Mouse (Mus musculus) CH12F3 (cell line): ENCODE results near the gene Mysm1.

Experiments
- in situ Hi-C: fragments of 300-500 bp; cut with MboI; formaldehyde crosslinking; loops from 2 replicates; pipeline ENCODE4 v1.14.3; 2020; ENCODE audit warnings: low sequenced_read_pairs

The Mysm1 gene

DNA sequence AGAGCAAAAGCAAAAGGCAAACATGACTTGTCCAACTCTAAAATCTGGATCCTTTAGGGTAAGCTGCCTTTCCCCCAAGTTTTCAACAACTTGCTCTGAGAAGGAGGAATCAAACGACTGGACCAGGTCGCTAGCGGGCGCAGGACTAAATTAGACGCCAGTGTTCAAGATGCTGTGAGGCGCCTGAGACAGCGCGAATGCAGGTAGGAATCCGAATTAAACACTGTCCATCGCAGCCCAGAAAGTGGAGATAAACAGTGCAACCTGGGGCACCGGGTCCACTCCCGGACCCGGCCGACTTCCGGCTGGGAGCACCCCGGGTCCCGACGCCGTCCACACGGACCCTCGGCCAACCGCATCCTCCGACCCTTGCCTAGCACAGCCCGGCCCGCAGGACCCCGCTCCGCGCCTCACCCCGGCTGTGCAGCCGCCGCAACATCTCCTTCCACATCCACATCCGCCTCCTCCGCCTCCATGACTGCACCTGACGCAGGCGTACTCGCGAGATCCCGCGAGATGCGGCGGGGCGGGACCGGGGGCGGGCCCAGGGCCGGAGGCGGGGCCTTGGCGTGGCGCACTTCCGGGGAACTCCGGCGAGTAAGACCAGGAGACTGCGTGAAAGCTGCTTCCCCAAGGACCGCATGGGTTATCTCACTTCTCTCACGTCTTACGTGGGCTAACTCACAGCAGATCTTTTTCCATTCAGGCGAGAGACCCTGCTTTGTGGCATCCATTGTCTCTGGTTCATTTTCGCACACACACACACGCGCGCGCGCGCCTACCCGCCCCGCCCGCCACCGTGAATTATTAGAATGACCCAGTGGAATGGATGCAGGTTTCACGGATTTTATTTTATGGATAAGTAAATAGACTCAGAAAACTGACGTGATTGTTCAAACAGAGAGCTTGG lies at the start of gene Mysm1:
Mysm1 (minus strand) TSS at position 511 of the 910 bp plus-strand sequence.
- in situ Hi-C loops = no loop called here

DNA sequence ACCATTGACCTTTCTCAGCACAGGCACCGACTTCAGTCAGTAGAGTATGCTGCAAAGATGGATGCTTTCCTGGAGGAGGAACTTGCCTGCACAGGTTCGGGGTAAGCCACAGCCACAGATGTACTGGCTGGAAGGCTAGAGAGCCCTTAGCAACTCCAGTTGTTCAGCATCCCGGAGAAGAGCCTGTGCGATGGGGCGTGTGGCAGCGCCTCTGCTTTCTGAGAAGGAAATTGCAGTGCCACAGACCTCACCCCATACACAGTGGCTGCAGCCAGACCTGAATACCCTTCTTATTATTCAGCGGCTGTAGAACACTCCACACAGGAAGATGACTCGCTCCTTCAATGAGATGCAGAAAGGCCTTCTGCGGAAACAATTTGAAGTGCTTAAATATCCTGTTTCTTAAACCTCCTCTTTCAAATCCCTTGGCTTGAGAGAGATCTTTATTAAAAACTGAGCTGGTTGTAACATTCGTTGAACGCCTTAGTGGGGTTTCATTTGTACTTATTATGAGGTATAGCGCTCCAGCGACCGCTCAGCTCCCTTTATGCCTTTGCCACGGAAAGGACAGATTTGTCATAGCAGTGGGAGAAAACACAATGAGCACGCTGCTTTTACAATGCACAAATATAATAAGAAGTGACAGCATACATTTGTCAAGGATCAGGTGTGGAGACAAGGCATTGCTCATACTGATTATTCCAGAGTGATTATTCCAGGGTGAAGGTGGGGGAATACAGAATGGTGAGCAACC lies 47.1 kb upstream of the Mysm1 start:
- in situ Hi-C loops = no loop called here

- in situ Hi-C loops = no loop called here
Measured at GRCm38 (mm10) chr4:95023350-95023953, 44.6 kb upstream of the Mysm1 start.

- in situ Hi-C loops = no loop called here
Measured at GRCm38 (mm10) chr4:95021649-95022637, 43.0 kb upstream of the Mysm1 start.

DNA sequence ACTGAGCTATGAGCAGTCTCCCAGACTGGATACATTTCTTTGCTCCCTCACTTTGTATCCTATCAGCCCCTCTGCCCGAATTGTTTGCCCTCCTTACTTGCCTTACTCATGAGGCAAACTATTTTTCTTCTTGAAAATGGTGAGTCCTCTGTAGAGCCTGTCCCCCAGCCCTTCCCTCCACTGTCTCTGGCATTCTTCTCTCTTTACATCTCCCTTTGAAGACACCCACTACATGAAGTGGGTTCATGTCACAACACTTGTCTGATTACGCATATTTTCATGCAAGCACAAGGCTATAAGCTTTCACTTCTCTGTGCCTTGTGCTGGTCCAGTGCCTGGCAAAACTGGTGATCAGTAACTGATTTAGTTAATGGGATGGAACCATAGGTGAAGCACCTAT lies 41.3 kb upstream of the Mysm1 start:
- in situ Hi-C loops = no loop called here

GRCm38 (mm10) chr4:95018221-95018620 lies 39.3 kb upstream of the Mysm1 start:
- in situ Hi-C loops = no loop called here

- in situ Hi-C loops = no loop called here
Measured at GRCm38 (mm10) chr4:95012706-95013105, 33.8 kb upstream of the Mysm1 start.

- in situ Hi-C loops = no loop called here
Measured at GRCm38 (mm10) chr4:95012256-95012655, 33.4 kb upstream of the Mysm1 start.

- in situ Hi-C loops = loop anchor here (5.0 kb wide), 1 partner anchor 859 kb away; no protein-coding TSS in a partner anchor
Measured at GRCm38 (mm10) chr4:95008175-95009057, 29.5 kb upstream of the Mysm1 start.

DNA sequence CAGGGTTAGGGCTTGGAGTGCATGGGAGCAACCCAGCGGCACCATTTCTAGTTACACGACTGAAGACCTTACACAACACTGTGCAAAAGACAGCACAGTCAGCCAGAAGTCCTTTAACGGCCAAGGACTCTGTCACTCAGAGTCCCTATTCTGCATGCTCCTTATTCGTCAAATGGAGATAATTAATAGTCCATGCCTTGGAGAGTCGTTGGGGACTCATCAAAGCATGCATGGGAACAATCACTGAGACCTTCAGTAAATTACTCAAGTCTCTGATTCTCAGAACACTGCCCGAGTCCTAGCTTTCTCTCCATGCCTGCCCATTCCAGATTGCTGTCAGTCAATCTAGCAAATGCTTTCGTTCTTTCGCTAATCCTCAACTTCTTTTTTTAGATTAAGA lies 28.9 kb upstream of the Mysm1 start:
- in situ Hi-C loops = loop anchor here (5.0 kb wide), 1 partner anchor 860 kb away; no protein-coding TSS in a partner anchor

GRCm38 (mm10) chr4:95005251-95005830 lies 26.4 kb upstream of the Mysm1 start:
- in situ Hi-C loops = loop anchor here (5.0 kb wide), 1 partner anchor 862 kb away; no protein-coding TSS in a partner anchor

DNA sequence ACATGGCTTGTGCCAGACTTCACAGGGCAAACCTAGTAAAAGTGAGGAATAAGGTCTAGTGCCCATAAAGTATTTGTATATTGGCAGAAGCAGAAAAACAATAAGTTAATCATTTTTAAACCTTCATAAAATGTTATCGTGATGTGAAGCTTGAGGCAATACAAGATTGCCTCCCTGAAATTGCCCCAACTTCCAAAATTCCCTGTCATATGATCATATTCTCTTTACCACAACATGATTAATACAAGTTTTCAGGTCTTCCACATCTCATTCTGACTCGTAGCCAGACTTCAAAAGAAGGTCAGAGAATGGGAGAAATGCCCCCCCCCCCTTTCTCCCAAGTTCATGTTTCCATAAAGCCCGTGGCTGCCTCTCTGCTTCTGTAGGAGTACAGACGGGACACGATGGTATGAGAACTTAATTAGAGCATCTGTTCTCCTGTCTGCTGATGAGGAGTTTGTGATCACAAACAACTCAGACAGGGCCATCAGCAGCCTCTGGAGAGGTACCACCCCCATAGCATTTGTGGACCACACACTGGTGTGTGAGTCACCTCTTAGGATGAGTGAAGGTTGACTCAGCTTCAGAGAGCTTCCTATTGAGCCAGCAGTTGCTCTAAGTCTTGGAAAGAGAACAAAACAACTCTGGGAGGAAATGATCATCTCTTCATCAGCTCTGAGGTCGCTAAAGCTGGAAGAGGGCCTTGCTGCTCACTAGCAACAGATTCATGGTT lies 22.3 kb upstream of the Mysm1 start:
- in situ Hi-C loops = no loop called here

- in situ Hi-C loops = no loop called here
Measured at GRCm38 (mm10) chr4:95000147-95000546, 21.2 kb upstream of the Mysm1 start.

DNA sequence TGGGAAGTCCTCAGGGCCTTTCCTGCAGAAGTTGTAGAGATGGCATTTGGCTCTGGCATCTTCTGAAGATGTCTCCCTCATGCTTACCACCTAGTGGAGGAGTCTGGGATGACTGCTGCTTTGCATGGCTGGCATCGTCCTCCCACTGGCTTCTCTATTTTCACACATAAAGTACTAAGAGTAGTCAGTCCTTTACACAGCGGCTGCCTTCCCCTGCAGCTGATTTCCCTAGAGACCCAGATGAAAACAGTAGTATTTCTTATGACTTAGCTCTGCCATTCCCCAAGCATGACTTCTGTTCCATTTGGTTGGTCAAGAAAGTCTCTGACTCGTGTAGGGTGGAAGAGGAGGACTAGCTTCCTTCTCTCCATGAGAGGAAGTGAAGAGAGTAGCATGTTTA lies 20.3 kb upstream of the Mysm1 start:
- in situ Hi-C loops = no loop called here

GRCm38 (mm10) chr4:94995862-94996261 lies 17.0 kb upstream of the Mysm1 start:
- in situ Hi-C loops = no loop called here

- in situ Hi-C loops = no loop called here
Measured at GRCm38 (mm10) chr4:94990204-94990603, 11.3 kb upstream of the Mysm1 start.

GRCm38 (mm10) chr4:94987725-94988124 lies 8.8 kb upstream of the Mysm1 start:
- in situ Hi-C loops = no loop called here

DNA sequence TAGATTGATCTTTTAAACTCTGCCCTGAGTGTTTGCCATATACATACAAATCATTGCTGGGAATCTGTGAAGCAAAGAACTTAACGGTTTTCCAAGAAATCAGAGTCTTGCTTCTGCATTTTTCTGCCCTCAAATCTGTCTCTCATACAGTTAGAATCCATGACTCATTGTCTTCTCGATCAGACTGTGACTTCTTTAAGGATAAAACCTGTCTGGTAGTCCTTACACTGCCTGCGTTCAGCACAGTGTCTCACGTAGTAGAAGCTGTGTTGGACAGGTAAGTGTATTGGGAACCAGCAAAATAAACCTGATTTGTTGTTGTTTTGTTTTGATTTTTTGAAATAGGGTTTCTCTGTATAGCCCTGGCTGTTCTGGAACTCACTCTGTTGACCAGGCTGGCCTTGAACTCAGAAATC lies 608 bp upstream of the Mysm1 start:
- in situ Hi-C loops = no loop called here
